Mouse (Mus musculus) layer of hippocampus, adult 6 months (tissue): ENCODE data around the gene Hdac7. TPM values are rescaled to one million over a fixed set of nuclear protein-coding genes. Genes with fewer than 3 reads are reported as not detected.

Experiments
- long read RNA-seq, 2 experiments: library from polyadenylated mRNA; unstranded; transcript quantifications; one replicate each; pipeline ENCODE4 v2.0.0; 2019 to 2020
- polyA plus RNA-seq: library from polyadenylated mRNA; unstranded; fragments of <200 nt; fragmentation: Nextera tagmentation; gene quantifications from 2 replicates; pipeline ENCODE4 v1.2.3, GENCODE M21; 2021

Gene Hdac7
- 1.3 and 1.6 TPM in 2 replicates for polyA plus RNA-seq
- long read RNA-seq, experiment 1: 0 reads
- long read RNA-seq, experiment 2, partial matches to known transcripts: 7 of 13 reads
- long read RNA-seq, experiment 2, other reads (novel, unspliced or antisense): 4 of 13 reads

GRCm38 (mm10) chr15:97844037-97845034 lies at the start of gene Hdac7:
Gene Hdac7, minus strand, starts transcription at chr15:97844502.

GRCm38 (mm10) chr15:97778311-97779098 lies 65.8 kb downstream of the Hdac7 start, which contains the start of gene Slc48a1:
Gene Slc48a1, plus strand, starts transcription at chr15:97778520.

GRCm38 (mm10) chr15:97767280-97768186 lies 76.8 kb downstream of the Hdac7 start, which contains the start of gene Rapgef3:
Gene Rapgef3, minus strand, starts transcription at chr15:97767972.

Other genes starting within 250 kb of the Hdac7 start
- 27.4 and 28.2 TPM in 2 replicates for gene Rpap3, start 138.7 kb downstream of the Hdac7 start, polyA plus RNA-seq
- gene Endou, start 113.2 kb downstream of the Hdac7 start, polyA plus RNA-seq: 0.69 and 1.6 TPM in 2 replicates
- gene Rapgef3, start 76.5 kb downstream of the Hdac7 start, polyA plus RNA-seq: 8.4 and 10.5 TPM in 2 replicates
- 256 and 265 TPM in 2 replicates for gene Slc48a1, start 66.0 kb downstream of the Hdac7 start, polyA plus RNA-seq
- 0.05 and 0.06 TPM in 2 replicates for gene Vdr, start 66.1 kb upstream of the Hdac7 start, polyA plus RNA-seq
- gene Tmem106c, start 119.7 kb upstream of the Hdac7 start, polyA plus RNA-seq: 55.4 and 62.2 TPM in 2 replicates
- 0.19 and 0.23 TPM in 2 replicates for gene Col2a1, start 160.2 kb upstream of the Hdac7 start, polyA plus RNA-seq
- gene Pfkm, start 248.1 kb upstream of the Hdac7 start, polyA plus RNA-seq: 126 TPM in 2 replicates
- gene Senp1, start 249.2 kb upstream of the Hdac7 start, polyA plus RNA-seq: 2.2 and 2.3 TPM in 2 replicates